Mouse (Mus musculus) kidney, embryonic 15.5 days (tissue): ENCODE results near the gene Hsdl2. TPM values are rescaled to one million over a fixed set of nuclear protein-coding genes. Genes with fewer than 3 reads are reported as not detected.
"Not testable (repeated sequence)": the region's sequence is repeated elsewhere in the genome, so short reads cannot be mapped to it uniquely, and the experiment has no call there.

Experiments used
- ATAC-seq: fragments of 200-750 bp; cut with Nextera tagmentation; replicated peaks from 2 replicates; pipeline ENCODE4 v1.8.0; 2017; ENCODE audit warnings: moderate TSS enrichment; ENCODE audit not compliant: low FRiP score
- H3K27ac ChIP-seq: fragments of 300-500 bp; sonication (generic); 2 replicates; pipeline ENCODE4 v1.5.1; 2015; ENCODE audit warnings: mild to moderate bottlenecking, inconsistent platforms
- H3K27me3 ChIP-seq: fragments of 300-500 bp; sonication (generic); 2 replicates; pipeline ENCODE4 v1.6.1; 2015; ENCODE audit warnings: inconsistent platforms
- H3K36me3 ChIP-seq: fragments of 300-500 bp; sonication (generic); 2 replicates; pipeline ENCODE4 v1.6.1; 2015; ENCODE audit warnings: inconsistent platforms
- H3K4me1 ChIP-seq: fragments of 300-500 bp; sonication (generic); 2 replicates; pipeline ENCODE4 v1.6.1; 2015; ENCODE audit warnings: inconsistent platforms
- H3K4me2 ChIP-seq: fragments of 300-500 bp; sonication (generic); 2 replicates; pipeline ENCODE4 v1.6.1; 2015; ENCODE audit warnings: moderate library complexity, mild to moderate bottlenecking, inconsistent platforms
- H3K4me3 ChIP-seq: fragments of 300-500 bp; sonication (generic); replicated peaks from 2 replicates; pipeline ENCODE4 v1.5.1; 2015; ENCODE audit warnings: mild to moderate bottlenecking, inconsistent platforms
- H3K9ac ChIP-seq: fragments of 300-500 bp; sonication (generic); 2 replicates; pipeline ENCODE4 v1.6.1; 2015; ENCODE audit warnings: mild to moderate bottlenecking, inconsistent platforms
- H3K9me3 ChIP-seq: fragments of 300-500 bp; sonication (generic); replicated peaks from 2 replicates; pipeline ENCODE4 v1.6.1; 2016; ENCODE audit warnings: inconsistent platforms
- WGBS: fragments of 180-500 bp; shearing (Covaris S2); methylation state at CpG from one replicate; pipeline ENCODE4 v1.1.7; 2015; ENCODE audit warnings: mixed read lengths; 5-methylcytosine and 5-hydroxymethylcytosine counted together
- polyA plus RNA-seq: library from polyadenylated mRNA; unstranded; fragments of >200 nt; fragmentation: Nextera tagmentation; extraction: Ambion mirVana; gene quantifications from 2 replicates; pipeline ENCODE4 v1.2.1, GENCODE M21; 2015

Gene Hsdl2
- polyA plus RNA-seq, 1 experiment from 2014 or later, result 24.1 TPM

GRCm38 (mm10) chr4:59567576-59568260 is 13.6 kb upstream of the Hsdl2 start:
- Histone ChIP-seq H3K9ac (no peak overlapping the region), H3K4me3 (no peak overlapping the region), H3K4me1 (no peaks in the 10 kb centered on the region), H3K27ac (no peak overlapping the region), H3K4me2 (no peak overlapping the region), H3K27me3 (no peaks in the 10 kb centered on the region), H3K9me3 (peaks cover 3% of the 10 kb centered on the region; the same call in 1 of the 2 replicates), H3K36me3 (no peaks in the 10 kb centered on the region)
- no peak for ATAC-seq
- 80% methylated on average over 6 of the region's 6 CpGs for WGBS

- no peaks in the 10 kb centered on the region for H3K36me3 ChIP-seq
- no peak overlapping the region for H3K9ac ChIP-seq
- no peak for ATAC-seq
Measured at GRCm38 (mm10) chr4:59569538-59569937, 11.8 kb upstream of the Hsdl2 start.

DNA sequence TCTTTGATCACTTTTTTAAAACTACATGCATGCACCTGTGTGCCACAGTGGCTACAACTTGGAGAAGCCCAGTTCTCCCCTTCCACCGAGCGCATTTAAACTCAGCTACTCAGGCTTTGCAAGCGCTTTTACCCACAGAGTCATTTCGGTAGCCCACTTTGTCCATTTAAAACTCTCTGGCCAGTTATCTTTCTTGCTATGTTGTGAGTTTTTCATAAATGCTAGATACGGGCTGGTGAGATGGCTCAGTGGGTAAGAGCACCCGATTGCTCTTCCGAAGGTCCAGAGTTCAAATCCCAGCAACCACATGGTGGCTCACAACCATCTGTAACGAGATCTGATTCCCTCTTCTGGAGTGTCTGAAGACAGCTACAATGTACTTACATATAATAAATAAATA is 10.8 kb upstream of the Hsdl2 start:
- not testable (repeated sequence) for H3K36me3 ChIP-seq, H3K27me3 ChIP-seq, H3K9ac ChIP-seq, H3K27ac ChIP-seq, H3K4me1 ChIP-seq, H3K9me3 ChIP-seq, H3K4me2 ChIP-seq, ATAC-seq, H3K4me3 ChIP-seq
- WGBS, result 92% methylated on average over 8 of the region's 8 CpGs

More at GRCm38 (mm10) chr4:59569538-59569937, 11.8 kb upstream of the Hsdl2 start:
- H3K4me3 ChIP-seq, result no peak overlapping the region
- no peaks in the 10 kb centered on the region for H3K4me1 ChIP-seq
- 2% methylated on average over 7 of the region's 7 CpGs for WGBS
- H3K9me3 ChIP-seq, result peaks cover 3% of the 10 kb centered on the region; the same call in 1 of the 2 replicates
- H3K4me2 ChIP-seq, result no peak overlapping the region
- H3K27ac ChIP-seq, result no peak overlapping the region
- no peaks in the 10 kb centered on the region for H3K27me3 ChIP-seq

- ATAC-seq, result no peak
- 76% methylated on average over 11 of the region's 11 CpGs for WGBS
- no peak overlapping the region for H3K27ac ChIP-seq
- H3K9me3 ChIP-seq, result no peaks in the 10 kb centered on the region
- no peak overlapping the region for H3K4me3 ChIP-seq
- no peaks in the 10 kb centered on the region for H3K36me3 ChIP-seq
- H3K4me2 ChIP-seq, result no peak overlapping the region
- no peaks in the 10 kb centered on the region for H3K4me1 ChIP-seq
- no peak overlapping the region for H3K9ac ChIP-seq
- no peaks in the 10 kb centered on the region for H3K27me3 ChIP-seq
Measured at GRCm38 (mm10) chr4:59572521-59573118, 8.7 kb upstream of the Hsdl2 start.

- Histone ChIP-seq H3K27me3 (no peaks in the 10 kb centered on the region), H3K4me2 (no peak overlapping the region), H3K36me3 (no peaks in the 10 kb centered on the region), H3K4me3 (no peak overlapping the region), H3K27ac (no peak overlapping the region), H3K9ac (no peak overlapping the region), H3K9me3 (no peaks in the 10 kb centered on the region), H3K4me1 (peaks cover 4% of the 10 kb centered on the region)
- 89% methylated on average over 11 of the region's 11 CpGs for WGBS
- no peak for ATAC-seq
Measured at GRCm38 (mm10) chr4:59575184-59575958, 6.0 kb upstream of the Hsdl2 start.

DNA sequence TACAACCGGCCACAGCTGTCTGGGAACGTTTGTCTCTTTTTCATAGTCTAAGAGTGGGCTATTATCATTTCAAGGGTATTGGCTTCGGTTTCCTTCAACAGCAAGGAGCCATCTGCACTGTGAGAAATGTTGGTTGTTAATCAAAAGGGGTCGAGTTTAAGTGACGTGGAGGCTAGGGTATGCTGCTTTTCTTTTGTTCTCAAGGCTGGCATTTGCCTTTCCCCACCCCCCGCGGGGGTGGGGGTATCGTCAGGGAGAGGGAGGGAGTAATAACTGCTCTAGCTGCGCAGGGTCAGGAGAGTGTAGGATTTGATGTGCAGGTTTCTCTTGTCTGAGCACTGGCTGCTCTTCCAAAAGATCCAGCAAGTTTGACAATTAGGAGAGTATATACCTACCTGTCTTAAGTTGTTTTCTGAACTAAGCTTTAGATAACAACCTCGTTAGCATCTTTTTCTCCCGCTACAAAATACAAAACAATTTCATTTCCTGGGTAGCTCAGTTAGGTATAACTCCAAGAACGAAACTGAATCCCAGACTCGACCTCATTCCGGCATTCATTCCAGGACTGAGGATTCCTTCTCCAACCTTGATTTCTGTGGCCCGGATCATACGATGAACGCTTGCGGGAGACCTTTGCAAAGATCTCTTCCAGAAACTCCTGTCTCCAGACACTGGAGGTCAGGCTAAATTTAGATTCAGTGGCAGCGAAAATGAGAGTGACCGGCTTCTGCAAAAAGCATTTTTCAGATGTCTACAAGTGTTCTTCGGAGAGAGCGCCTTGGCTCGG is 675 bp upstream of the Hsdl2 start:
- Histone ChIP-seq H3K4me3 (peak overlapping the region; percentile 78), H3K4me1 (peaks cover 13% of the 10 kb centered on the region), H3K27me3 (no peaks in the 10 kb centered on the region), H3K4me2 (peak overlapping the region; percentile 90), H3K27ac (peak overlapping the region; percentile 91), H3K9ac (peak overlapping the region; percentile 67), H3K36me3 (no peaks in the 10 kb centered on the region), H3K9me3 (no peaks in the 10 kb centered on the region)
- peak; percentile 41 for ATAC-seq
- under 1% methylated on average over 23 of the region's 23 CpGs for WGBS

DNA sequence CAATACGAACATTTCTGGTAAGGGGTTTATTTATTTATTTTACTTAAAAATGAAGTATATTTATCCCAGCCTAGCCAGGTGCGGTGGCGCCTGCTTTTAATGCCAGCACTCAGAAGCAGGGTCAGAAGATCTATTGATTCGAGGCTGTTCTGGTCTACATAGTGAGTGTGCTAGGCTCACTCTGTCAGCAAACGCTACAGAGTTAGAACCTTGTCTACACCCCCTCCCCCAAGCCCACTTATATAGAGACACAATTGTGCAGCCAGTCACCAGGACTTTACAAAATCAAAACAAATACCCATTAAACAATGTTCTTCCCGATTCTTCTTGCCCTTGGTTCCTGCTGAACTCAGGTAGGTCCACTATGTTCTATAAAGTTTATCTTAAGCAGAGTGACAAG is 823 bp downstream of the Hsdl2 start:
- Histone ChIP-seq H3K4me3 (peak overlapping the region; percentile 78), H3K4me2 (peak overlapping the region; percentile 90), H3K9me3 (no peaks in the 10 kb centered on the region), H3K9ac (peak overlapping the region; percentile 67), H3K27ac (no peak overlapping the region), H3K36me3 (no peaks in the 10 kb centered on the region), H3K4me1 (peaks cover 13% of the 10 kb centered on the region), H3K27me3 (no peaks in the 10 kb centered on the region)
- 27% methylated on average over 6 of the region's 6 CpGs for WGBS
- no peak for ATAC-seq

GRCm38 (mm10) chr4:59585097-59585496 is 3.7 kb downstream of the Hsdl2 start:
- Histone ChIP-seq H3K9ac (no peak overlapping the region), H3K4me1 (peaks cover 12% of the 10 kb centered on the region), H3K27me3 (no peaks in the 10 kb centered on the region), H3K36me3 (no peaks in the 10 kb centered on the region), H3K4me2 (no peak overlapping the region), H3K27ac (no peak overlapping the region), H3K9me3 (no peaks in the 10 kb centered on the region), H3K4me3 (no peak overlapping the region)
- ATAC-seq, result no peak
- 79% methylated on average over 5 of the region's 5 CpGs for WGBS

- no peaks in the 10 kb centered on the region for H3K36me3 ChIP-seq
- no peak overlapping the region for H3K4me2 ChIP-seq
- no peak overlapping the region for H3K9ac ChIP-seq
- no peak for ATAC-seq
- no peak overlapping the region for H3K27ac ChIP-seq
- H3K4me1 ChIP-seq, result peaks cover under 1% of the 10 kb centered on the region; the same call in 1 of the 2 replicates
- H3K27me3 ChIP-seq, result no peaks in the 10 kb centered on the region
- no peaks in the 10 kb centered on the region for H3K9me3 ChIP-seq
- no peak overlapping the region for H3K4me3 ChIP-seq
- 76% methylated on average over 2 of the region's 2 CpGs for WGBS
Measured at GRCm38 (mm10) chr4:59587215-59587871, 6.0 kb downstream of the Hsdl2 start.

GRCm38 (mm10) chr4:59587872-59588226 is 6.5 kb downstream of the Hsdl2 start:
- H3K4me2 ChIP-seq, result no peak overlapping the region
- H3K36me3 ChIP-seq, result no peaks in the 10 kb centered on the region
- H3K9ac ChIP-seq, result no peak overlapping the region
- WGBS, result 94% methylated on average over 1 of the region's 1 CpGs
- H3K27ac ChIP-seq, result no peak overlapping the region
- no peak for ATAC-seq
- H3K4me1 ChIP-seq, result no peaks in the 10 kb centered on the region
- H3K27me3 ChIP-seq, result no peaks in the 10 kb centered on the region
- H3K4me3 ChIP-seq, result no peak overlapping the region
- no peaks in the 10 kb centered on the region for H3K9me3 ChIP-seq

DNA sequence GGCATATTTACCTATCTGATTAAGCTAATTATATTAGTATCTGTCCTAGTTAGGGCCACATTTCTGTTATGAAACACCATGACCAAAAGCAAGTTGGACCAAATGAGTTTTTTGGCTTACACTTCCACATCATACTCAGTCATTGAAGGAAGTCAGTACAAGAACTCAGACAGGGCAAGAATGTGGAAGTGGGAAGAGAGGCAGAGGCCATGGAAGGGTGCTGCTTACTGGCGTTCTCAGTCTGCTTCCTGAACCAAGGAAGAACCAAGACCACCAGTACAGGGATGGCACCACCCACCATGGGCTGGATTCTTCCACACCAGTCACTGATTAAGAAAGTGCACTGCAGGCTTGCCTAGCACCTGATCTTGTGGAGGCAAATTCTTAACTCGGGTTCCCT is 13.3 kb downstream of the Hsdl2 start:
- ATAC-seq, result no peak
- no peaks in the 10 kb centered on the region for H3K27me3 ChIP-seq

More for the DNA sequence above, 13.3 kb downstream of the Hsdl2 start:
- no peak overlapping the region for H3K4me3 ChIP-seq
- H3K27ac ChIP-seq, result no peak overlapping the region
- H3K9me3 ChIP-seq, result no peaks in the 10 kb centered on the region
- H3K36me3 ChIP-seq, result 0 out of 2 replicates have a peak, but pooled peaks cover 5% of the 10 kb centered on the region
- H3K9ac ChIP-seq, result no peak overlapping the region
- no peak overlapping the region for H3K4me2 ChIP-seq
- 66% methylated on average over 2 of the region's 2 CpGs for WGBS
- no peaks in the 10 kb centered on the region for H3K4me1 ChIP-seq
